Comparison of ENCODE assay signal across 7 mouse cellular contexts in genomic region chr10:96263544-96263943, GRCm38 (mm10).
A peak's percentile ranks its signal among the peaks of the same experiment; 100 is the strongest.
DNase-seq lines count a peak whose midpoint lies in the region; ATAC-seq lines count a peak whose summit lies in the region.

No protein-coding gene starts in this region.

- peaks cover 32% of the 10 kb centered on the region for H3K4me1 ChIP-seq in midbrain, embryonic 10.5 days
- H3K4me1 ChIP-seq in midbrain, embryonic 15.5 days = peaks cover 6% of the 10 kb centered on the region; the same call in 1 of the 2 replicates
- H3K4me1 ChIP-seq in embryonic facial prominence, embryonic 10.5 days = peaks cover 30% of the 10 kb centered on the region
- peaks cover 34% of the 10 kb centered on the region for H3K4me1 ChIP-seq in lung, embryonic 16.5 days (replicated peaks; ENCODE audit: control insufficient read depth, insufficient read depth, low read length)
- H3K4me1 ChIP-seq in hindbrain, embryonic 12.5 days = peaks cover 15% of the 10 kb centered on the region

- H3K4me2 ChIP-seq in midbrain, embryonic 15.5 days = no peak overlapping the region
- peak overlapping the region; percentile 20; the same call in 1 of the 2 replicates for H3K4me2 ChIP-seq in lung, embryonic 16.5 days (ENCODE audit: low read depth, low read length)
- H3K4me2 ChIP-seq in hindbrain, embryonic 12.5 days (replicated peaks) = no peak overlapping the region

- no peak for DNase-seq in midbrain, embryonic 10.5 days (ENCODE audit: low spot score)
- peak; percentile 53 for DNase-seq in embryonic facial prominence, embryonic 10.5 days (ENCODE audit: low spot score)
- DNase-seq in heart, postnatal 36 days = peak; percentile 18 to 30
- DNase-seq in layer of hippocampus, adult 11-12 months (ENCODE audit: low spot score) = no peak

- no peak overlapping the region for H3K4me3 ChIP-seq in midbrain, embryonic 10.5 days
- H3K4me3 ChIP-seq in midbrain, embryonic 15.5 days = no peak overlapping the region
- no peak overlapping the region for H3K4me3 ChIP-seq in embryonic facial prominence, embryonic 10.5 days
- H3K4me3 ChIP-seq in lung, embryonic 16.5 days (ENCODE audit: low read length) = no peak overlapping the region
- no peak overlapping the region for H3K4me3 ChIP-seq in hindbrain, embryonic 12.5 days

- no peaks in the 10 kb centered on the region for H3K9me3 ChIP-seq in midbrain, embryonic 10.5 days (replicated peaks)
- no peaks in the 10 kb centered on the region for H3K9me3 ChIP-seq in midbrain, embryonic 15.5 days
- H3K9me3 ChIP-seq in embryonic facial prominence, embryonic 10.5 days = no peaks in the 10 kb centered on the region
- H3K9me3 ChIP-seq in lung, embryonic 16.5 days (ENCODE audit: control insufficient read depth, low read length) = no peaks in the 10 kb centered on the region
- no peaks in the 10 kb centered on the region for H3K9me3 ChIP-seq in hindbrain, embryonic 12.5 days (replicated peaks)

- no peaks in the 10 kb centered on the region for H3K27me3 ChIP-seq in midbrain, embryonic 10.5 days (ENCODE audit: low read depth, poor library complexity, severe bottlenecking)
- no peaks in the 10 kb centered on the region for H3K27me3 ChIP-seq in midbrain, embryonic 15.5 days (replicated peaks)
- H3K27me3 ChIP-seq in embryonic facial prominence, embryonic 10.5 days (replicated peaks; ENCODE audit: low read depth, poor library complexity, severe bottlenecking) = no peaks in the 10 kb centered on the region
- H3K27me3 ChIP-seq in lung, embryonic 16.5 days (ENCODE audit: control insufficient read depth, insufficient read depth, low read depth, low read length) = no peaks in the 10 kb centered on the region
- no peaks in the 10 kb centered on the region for H3K27me3 ChIP-seq in hindbrain, embryonic 12.5 days

- H3K36me3 ChIP-seq in midbrain, embryonic 10.5 days = no peaks in the 10 kb centered on the region
- no peaks in the 10 kb centered on the region for H3K36me3 ChIP-seq in midbrain, embryonic 15.5 days (replicated peaks)
- H3K36me3 ChIP-seq in embryonic facial prominence, embryonic 10.5 days (replicated peaks) = no peaks in the 10 kb centered on the region
- H3K36me3 ChIP-seq in lung, embryonic 16.5 days (ENCODE audit: control insufficient read depth, insufficient read depth, low read length) = no peaks in the 10 kb centered on the region
- no peaks in the 10 kb centered on the region for H3K36me3 ChIP-seq in hindbrain, embryonic 12.5 days

- H3K27ac ChIP-seq in midbrain, embryonic 10.5 days (replicated peaks) = peak overlapping the region; percentile 46; the same call in 1 of the 2 replicates
- H3K27ac ChIP-seq in midbrain, embryonic 15.5 days = no peak overlapping the region
- peak overlapping the region; percentile 70 for H3K27ac ChIP-seq in embryonic facial prominence, embryonic 10.5 days (replicated peaks)
- H3K27ac ChIP-seq in lung, embryonic 16.5 days (ENCODE audit: low read length) = peak overlapping the region; percentile 77
- H3K27ac ChIP-seq in hindbrain, embryonic 12.5 days = no peak overlapping the region

- no peak for ATAC-seq in midbrain, embryonic 15.5 days (replicated peaks)
- ATAC-seq in lung, embryonic 16.5 days (ENCODE audit: low read depth) = peak; percentile 48; the same call in 1 of the 2 replicates
- ATAC-seq in hindbrain, embryonic 12.5 days (ENCODE audit: low FRiP score) = no peak

- 23% methylated on average over 7 of the region's 7 CpGs for WGBS in midbrain, embryonic 10.5 days
- WGBS in midbrain, embryonic 15.5 days = 23% methylated on average over 7 of the region's 7 CpGs
- WGBS in embryonic facial prominence, embryonic 10.5 days = 13% methylated on average over 7 of the region's 7 CpGs
- WGBS in lung, embryonic 16.5 days = 4% methylated on average over 7 of the region's 7 CpGs
- 19% methylated on average over 7 of the region's 7 CpGs for WGBS in hindbrain, embryonic 12.5 days

- intact Hi-C loops in heart, postnatal 36 days (cut with DNase I) = no loop called here

- no peak overlapping the region for H3K9ac ChIP-seq in midbrain, embryonic 15.5 days
- H3K9ac ChIP-seq in lung, embryonic 16.5 days (ENCODE audit: low read length) = no peak overlapping the region
- H3K9ac ChIP-seq in hindbrain, embryonic 12.5 days = no peak overlapping the region; the same call in 1 of the 2 replicates

Comparison
In these comparisons a context has a peak if more than half of its experiments do, and no peak if none do; other contexts are left out.
1. H3K27ac ChIP-seq: peak in midbrain, embryonic 10.5 days (single experiment), embryonic facial prominence, embryonic 10.5 days (single experiment) and lung, embryonic 16.5 days (single experiment); none in midbrain, embryonic 15.5 days (single experiment) and hindbrain, embryonic 12.5 days (single experiment).
2. DNase-seq: peak in embryonic facial prominence, embryonic 10.5 days (single experiment) and heart, postnatal 36 days (2 of 2); none in midbrain, embryonic 10.5 days (single experiment) and layer of hippocampus, adult 11-12 months (single experiment).